Mouse (Mus musculus) C2C12 (cell line): Measurements from ENCODE around the gene Kctd10.

Experiments used
- CTCF ChIP-seq: IDR thresholded peaks from one replicate; pipeline ENCODE4 v1.5.1; 2011; ENCODE audit not compliant: control insufficient read depth, insufficient read depth, insufficient read length
- FOSL1 ChIP-seq: IDR thresholded peaks from one replicate; pipeline ENCODE4 v1.8.0; 2011; ENCODE audit warnings: mild to moderate bottlenecking, low read length; ENCODE audit not compliant: poor library complexity, insufficient read depth, severe bottlenecking
- MAX ChIP-seq: IDR thresholded peaks from one replicate; pipeline ENCODE4 v1.6.1; 2011; ENCODE audit warnings: mild to moderate bottlenecking, control low read depth
- MYOD1 ChIP-seq: IDR thresholded peaks from one replicate; pipeline ENCODE4 v1.6.1; 2011; ENCODE audit warnings: low read depth; ENCODE audit not compliant: control insufficient read depth, insufficient read length
- MYOG ChIP-seq: IDR thresholded peaks from one replicate; pipeline ENCODE4 v1.6.1; 2011; ENCODE audit not compliant: control insufficient read depth, insufficient read length; ENCODE audit errors: extremely low read depth
- USF1 ChIP-seq: IDR thresholded peaks from one replicate; pipeline ENCODE4 v1.6.1; 2011; ENCODE audit warnings: low read depth, mild to moderate bottlenecking, control low read depth, moderate library complexity

DNA sequence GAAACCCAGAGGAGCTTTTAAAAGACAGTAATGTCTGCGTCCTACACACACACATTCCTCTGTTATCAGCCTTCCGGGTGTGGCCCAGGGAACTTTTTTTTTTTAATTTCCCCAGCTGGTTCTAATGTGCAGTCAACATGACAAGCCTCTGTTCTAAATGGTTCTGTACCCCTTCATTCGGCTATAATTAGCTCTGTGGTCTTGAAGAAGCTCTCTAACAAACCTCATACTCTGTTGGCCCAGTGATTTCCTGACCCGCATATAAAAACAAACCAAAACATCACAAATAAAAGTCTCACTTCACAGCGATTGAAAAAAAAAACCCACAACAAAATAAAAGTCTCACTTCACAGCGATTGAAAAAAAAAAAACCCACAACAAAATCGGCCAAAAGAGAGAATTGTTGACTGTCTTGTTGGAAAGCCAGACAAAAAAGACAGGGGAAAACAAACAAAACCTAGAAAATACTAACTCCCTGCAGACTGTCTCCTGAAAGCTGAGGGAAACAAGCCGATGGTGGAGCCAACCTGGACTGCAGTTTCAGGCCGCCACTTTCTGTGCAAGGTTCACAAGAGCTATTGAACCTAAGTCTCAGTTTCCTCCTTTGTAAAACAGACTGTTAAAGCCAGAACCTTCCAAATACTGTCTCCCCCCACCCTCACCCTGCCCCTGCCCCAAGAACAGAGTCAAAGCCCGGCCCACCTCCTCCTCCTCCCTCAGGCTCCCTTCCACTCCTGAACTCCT, 2.0 kb downstream of the Kctd10 start:
- TF ChIP-seq MAX, result no peak
- no peak for TF ChIP-seq CTCF
- no peak for TF ChIP-seq USF1
- TF ChIP-seq MYOG, result no peak
- peak; percentile 27 for TF ChIP-seq MYOD1
- no peak for TF ChIP-seq FOSL1
